Mouse (Mus musculus) T-helper 17 cell (primary cell): ENCODE measurements around the gene Negr1.

Experiments used
- in situ Hi-C, 2 experiments: fragments of 300-600 bp; cut with MboI, MseI; formaldehyde crosslinking; loops; 1 replicate in 1 of 2; 2 replicates in 1 of 2; pipeline ENCODE4 v1.15.1; 2025; ENCODE audit warnings: high pct_unique_total_duplicates in 2 of 2

Gene Negr1

GRCm38 (mm10) chr3:156561524-156562423, at the start of gene Negr1:
TSS of gene Negr1 (plus strand) at chr3:156561794.
- in situ Hi-C loops = no loop called here

- in situ Hi-C loops = no loop called here
These were observed 35.1 kb upstream of the Negr1 start for GRCm38 (mm10) chr3:156526461-156526933.

DNA sequence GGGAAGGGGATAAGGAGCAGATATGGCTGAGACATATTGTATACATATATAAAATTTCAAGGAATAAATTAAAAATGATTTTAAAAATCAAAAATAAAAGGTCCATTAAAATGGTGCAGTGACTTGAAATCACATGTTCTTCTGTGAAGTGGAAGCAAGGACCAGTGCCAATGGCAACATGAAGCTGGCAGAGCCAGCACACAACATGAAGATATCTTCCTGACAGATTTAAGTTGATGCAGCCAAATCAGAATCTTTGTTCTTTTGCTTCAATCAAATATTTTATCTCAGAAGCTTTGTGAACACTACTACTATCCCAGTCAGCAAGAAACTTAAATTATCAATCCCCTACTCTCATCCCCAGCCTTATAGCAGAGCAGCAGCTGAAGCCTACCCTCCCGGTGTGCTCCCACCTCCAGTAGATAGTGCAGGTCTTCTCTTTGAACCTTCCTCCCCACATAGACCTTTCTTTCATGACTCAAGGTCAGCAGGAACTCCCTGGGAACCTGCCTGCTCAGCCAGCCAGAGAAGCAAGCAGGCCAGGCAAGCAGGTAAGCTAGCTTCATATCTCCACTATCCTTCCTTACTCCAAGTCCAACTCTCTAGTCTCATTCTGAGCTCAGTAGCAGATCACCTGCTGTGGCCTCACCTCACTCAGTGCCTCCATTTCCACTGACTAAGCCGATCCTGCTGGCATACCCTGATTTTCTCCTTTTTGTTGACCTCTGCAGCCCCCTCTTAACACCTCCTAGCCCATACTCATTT, 34.2 kb upstream of the Negr1 start:
- in situ Hi-C loops = no loop called here

DNA sequence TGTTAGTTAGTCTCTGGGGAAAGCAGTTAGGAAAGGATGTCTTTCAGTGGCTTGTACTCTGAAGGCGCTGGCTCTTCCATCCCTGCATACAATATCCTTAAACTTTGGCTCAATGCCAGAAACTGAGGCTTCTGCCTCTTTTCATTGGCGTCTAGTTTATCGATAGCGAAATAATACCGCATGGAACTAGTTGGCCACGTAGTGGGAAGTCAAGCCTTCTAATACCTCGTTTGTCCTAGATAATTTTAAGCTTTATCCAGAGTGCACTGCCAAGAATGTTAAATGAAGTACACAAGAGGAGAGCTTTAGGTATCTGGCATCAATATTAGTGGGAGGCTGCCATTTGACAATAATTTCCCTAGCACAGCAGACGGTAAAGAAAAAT, 2.2 kb upstream of the Negr1 start:
- in situ Hi-C loops = no loop called here

DNA sequence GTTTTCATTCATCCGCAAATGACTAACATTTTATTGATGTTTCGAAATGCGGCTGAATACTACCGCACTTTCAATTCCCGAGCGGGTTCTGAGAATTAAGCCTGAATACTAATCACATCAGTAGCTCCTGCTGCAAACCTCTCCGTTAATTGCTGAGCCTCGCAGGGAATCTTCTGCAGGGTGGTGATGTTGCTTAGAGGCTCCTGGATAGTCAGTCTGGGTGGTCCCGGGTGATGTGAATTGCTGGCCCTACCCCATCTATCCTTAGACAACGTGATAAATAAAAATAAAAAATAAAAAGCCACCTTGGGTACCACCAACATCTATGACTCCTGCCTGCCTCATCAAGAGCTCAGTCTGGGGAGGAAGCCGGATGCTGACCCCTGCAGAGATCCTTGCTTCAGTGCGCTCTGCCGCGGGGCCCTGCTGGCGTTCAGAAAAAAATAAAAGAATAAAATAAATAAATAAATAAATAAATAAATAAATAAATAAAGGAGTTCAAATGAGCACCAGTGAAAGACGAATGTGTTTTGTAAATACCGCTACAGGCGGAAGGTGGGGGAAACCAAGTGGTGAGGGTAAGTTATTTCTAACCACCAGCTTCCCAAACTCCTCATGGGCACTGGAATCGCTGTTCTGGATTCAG, 1.6 kb upstream of the Negr1 start:
- in situ Hi-C loops = no loop called here

DNA sequence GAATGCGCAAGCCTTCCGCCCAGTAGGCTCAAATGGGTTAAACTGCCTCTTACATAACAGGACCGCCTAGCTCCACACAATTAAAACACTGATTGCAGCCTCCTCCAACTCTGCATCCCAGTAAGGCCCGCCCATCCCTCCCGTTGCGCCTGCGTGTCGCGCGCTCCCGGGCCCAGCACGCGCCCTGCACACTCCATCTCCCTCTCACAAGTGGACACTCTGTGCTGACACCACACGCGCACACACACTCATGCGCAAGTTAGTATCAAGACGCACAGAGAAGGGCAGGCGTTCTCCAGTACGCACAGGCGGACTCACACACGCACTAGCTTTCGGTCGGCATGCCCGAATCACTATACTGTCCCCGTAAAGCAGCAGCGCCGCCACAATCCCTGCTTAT, 828 bp upstream of the Negr1 start:
- in situ Hi-C loops = no loop called here

GRCm38 (mm10) chr3:156562424-156562785, 811 bp downstream of the Negr1 start:
- in situ Hi-C loops = no loop called here

DNA sequence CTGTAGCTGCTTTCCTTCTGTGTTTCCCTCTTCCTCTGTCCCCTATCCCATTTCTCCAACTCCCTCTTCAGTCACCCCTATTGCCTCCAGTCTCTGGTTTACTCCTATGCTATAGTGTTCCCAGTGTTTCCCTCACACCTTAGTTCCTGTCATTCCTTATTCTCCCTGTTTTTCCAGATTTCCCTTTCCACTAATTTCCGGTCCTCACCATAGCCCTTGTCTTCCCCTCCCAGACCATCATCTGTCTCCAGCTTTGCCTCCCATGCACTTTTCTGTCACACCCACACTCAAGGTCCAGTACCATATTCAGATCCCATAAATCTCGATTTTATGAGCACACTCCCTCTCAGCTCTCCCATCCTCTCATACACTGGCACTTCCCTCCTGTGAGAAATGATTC, 1.2 kb downstream of the Negr1 start:
- in situ Hi-C loops = no loop called here

DNA sequence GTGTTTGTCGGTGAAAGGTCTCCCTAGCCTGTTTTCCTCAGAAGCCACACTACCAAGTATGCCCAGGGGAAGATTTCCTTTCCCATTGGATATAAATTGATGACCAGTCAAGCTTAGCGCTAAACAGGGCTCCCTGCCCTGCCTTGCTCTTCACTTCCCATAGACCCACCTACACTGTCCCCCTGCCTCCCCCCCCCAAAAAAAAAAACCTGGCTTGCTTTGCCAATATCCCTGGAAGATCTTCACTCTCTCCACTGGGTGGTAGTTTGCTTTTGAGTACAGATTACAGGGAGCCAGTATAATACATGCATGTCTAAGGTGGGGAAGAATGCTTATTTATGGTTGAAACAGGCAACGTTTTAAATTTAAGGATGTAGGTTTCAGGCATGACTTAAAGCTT, 1.8 kb downstream of the Negr1 start:
- in situ Hi-C loops = no loop called here

- in situ Hi-C loops = no loop called here
These were observed 11.9 kb downstream of the Negr1 start for GRCm38 (mm10) chr3:156573465-156573864.

GRCm38 (mm10) chr3:156576292-156576691, 14.7 kb downstream of the Negr1 start:
- in situ Hi-C loops = no loop called here

GRCm38 (mm10) chr3:156590612-156591011, 29.0 kb downstream of the Negr1 start:
- in situ Hi-C loops = no loop called here

- in situ Hi-C loops = no loop called here
These were observed 29.5 kb downstream of the Negr1 start for GRCm38 (mm10) chr3:156591125-156591524.

DNA sequence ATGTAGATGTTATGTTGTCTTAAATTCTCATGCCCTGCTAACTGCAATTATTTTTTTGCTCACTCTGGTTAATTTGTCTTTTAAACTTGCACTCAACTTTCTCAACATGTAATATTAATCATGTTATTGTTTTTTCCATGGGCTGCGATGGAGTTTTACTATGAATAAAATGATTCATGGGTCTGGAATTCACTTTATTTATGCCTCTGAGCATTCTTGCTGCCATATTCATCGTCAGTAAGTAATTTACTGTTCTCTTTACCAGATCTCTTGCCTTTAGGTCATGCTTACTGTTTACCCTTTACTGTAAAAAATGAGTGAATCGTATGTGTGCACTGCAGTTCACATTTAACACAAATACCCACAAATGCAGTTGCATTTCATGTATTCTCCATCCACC, 45.3 kb downstream of the Negr1 start:
- in situ Hi-C loops = no loop called here

- in situ Hi-C loops = no loop called here
These were observed 58.3 kb downstream of the Negr1 start for GRCm38 (mm10) chr3:156619921-156620320.

DNA sequence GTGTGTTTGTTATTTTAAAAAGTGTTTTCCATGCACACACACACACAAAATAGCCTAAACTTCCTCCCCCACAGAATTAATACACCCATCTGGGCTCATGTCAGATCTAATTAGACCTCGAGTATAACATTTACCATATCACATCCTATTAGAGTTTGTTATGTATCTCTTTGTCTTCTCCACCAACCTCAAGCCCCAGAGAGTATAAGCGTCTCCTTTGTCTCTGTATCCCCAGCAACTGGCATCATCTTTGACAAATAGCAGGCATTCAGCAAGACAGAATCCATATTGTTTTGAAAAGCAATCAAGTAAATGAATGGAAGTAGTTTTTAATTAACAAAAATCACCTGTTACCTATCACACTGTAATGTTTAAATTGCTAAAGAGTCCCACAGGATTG, 67.0 kb downstream of the Negr1 start:
- in situ Hi-C loops = loop anchor here in 1 of 2 experiments (25.0 kb wide), 1 partner anchor 1991 kb away; no protein-coding TSS in a partner anchor

DNA sequence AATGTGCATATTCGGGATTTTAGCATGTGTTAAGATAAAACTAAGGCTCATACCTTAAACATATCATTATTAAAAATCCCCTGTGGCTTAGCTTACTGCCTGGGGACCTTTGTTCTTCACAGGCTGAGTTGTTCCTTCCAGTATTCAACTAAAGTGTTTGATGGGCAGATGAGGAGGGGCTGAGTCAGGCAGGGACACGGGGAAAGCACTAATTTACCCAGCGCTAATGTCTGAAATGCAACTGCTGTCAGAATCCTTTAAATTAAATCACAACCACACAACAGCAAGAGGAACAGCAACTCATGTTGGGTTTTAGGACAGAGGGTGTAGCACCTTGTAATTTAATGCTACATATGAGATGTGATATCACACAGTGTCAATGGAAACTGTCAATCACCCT, 71.3 kb downstream of the Negr1 start:
- in situ Hi-C loops = loop anchor here in 1 of 2 experiments (25.0 kb wide), 1 partner anchor 1996 kb away; no protein-coding TSS in a partner anchor

GRCm38 (mm10) chr3:156639382-156639781, 77.8 kb downstream of the Negr1 start:
- in situ Hi-C loops = loop anchor here in 1 of 2 experiments (25.0 kb wide), 1 partner anchor 2002 kb away; no protein-coding TSS in a partner anchor

GRCm38 (mm10) chr3:156643710-156644363, 82.2 kb downstream of the Negr1 start:
- in situ Hi-C loops = loop anchor here in 1 of 2 experiments (25.0 kb wide), 1 partner anchor 2007 kb away; no protein-coding TSS in a partner anchor

GRCm38 (mm10) chr3:156648378-156648777, 86.8 kb downstream of the Negr1 start:
- in situ Hi-C loops = loop anchor here in 1 of 2 experiments (25.0 kb wide), 1 partner anchor 2011 kb away; no protein-coding TSS in a partner anchor

DNA sequence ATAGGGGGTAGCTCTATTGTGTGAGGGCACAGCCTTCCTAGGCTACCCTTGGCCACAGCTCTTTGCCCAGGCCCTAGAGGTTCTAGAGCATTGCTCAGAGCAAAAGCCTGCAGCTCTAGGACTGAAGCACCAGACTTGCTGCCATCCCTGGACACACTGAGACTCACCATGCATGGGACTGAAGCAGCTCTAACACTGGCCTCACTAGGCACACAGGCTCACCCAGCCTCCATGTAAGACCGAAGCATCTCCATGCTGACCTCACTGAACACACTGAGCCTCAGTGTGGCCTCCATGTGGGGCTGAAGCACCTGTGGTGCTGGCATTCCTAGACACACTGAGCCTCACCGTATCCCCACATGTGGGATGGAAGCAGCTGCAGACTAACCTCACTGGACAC, 101.0 kb downstream of the Negr1 start:
- in situ Hi-C loops = no loop called here
